Mouse (Mus musculus) NIH3T3 (cell line): ENCODE data around the gene Ttc3.

Experiments
- DNase-seq: peaks from one replicate; pipeline ENCODE4 v3.0.0-alpha.2; 2012; ENCODE audit warnings: low read depth

Gene Ttc3

GRCm38 (mm10) chr16:94507071-94507470 is 136.7 kb downstream of the Ttc3 start:
- no peak for DNase-seq

- no peak for DNase-seq
Observed at GRCm38 (mm10) chr16:94508769-94509168, 138.4 kb downstream of the Ttc3 start.

- DNase-seq: peak; percentile 13
Observed at GRCm38 (mm10) chr16:94509983-94510382, 139.6 kb downstream of the Ttc3 start.

- no peak for DNase-seq
Observed at GRCm38 (mm10) chr16:94517606-94518005, 147.2 kb downstream of the Ttc3 start.
